Mouse (Mus musculus): ENCODE measurements around the gene Pkp2. TPM values are rescaled to one million over a fixed set of nuclear protein-coding genes. Genes with fewer than 3 reads are reported as not detected.
"Not testable (repeated sequence)": the region's sequence is repeated elsewhere in the genome, so short reads cannot be mapped to it uniquely, and the experiment has no call there.

Gene Pkp2
- 1.00 and 1.1 TPM in 2 replicates for polyA plus RNA-seq (2015; fragmentation: Nextera tagmentation; extraction: Ambion mirVana)

DNA sequence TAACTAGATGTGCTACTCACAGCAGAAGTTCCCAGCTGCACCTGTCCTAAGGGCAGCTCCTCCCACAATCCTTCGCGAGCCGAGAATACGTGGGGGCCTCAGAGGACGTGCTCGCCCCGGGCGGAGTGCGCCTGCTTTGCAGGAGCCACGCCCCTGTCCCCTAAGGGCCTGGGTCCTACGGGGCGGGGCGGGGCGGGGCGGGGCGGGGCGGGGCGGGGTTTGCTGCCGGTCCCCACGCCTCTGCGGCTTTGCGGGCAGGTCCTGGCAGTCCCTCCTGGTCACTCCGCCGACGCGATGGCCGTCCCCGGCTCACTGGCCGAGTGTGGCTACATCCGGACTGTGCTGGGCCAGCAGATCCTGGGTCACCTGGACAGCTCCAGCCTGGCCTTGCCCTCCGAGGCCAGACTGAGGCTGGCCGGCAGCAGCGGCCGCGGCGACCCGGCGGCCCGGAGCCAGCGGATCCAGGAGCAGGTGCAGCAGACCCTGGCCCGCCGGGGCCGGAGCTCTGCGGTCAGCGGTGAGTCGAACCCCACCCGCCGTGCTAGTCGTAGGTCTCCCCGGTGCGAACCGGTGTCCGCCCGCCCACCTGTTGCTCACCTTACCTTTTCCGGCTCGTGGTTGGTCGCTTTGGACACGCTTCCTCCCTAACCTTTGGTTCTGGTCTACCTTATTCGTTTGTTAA is at the start of gene Pkp2:
Gene Pkp2, plus strand, starts transcription at position 240 of the 682 bp plus-strand sequence.
- Histone ChIP-seq H3K4me1 (replicated peaks) (peaks cover 7% of the 10 kb centered on the region; the same call in 1 of the 2 replicates), H3K36me3 (no peaks in the 10 kb centered on the region), H3K27ac (no peak within 1 kb of the TSS), H3K4me2 (replicated peaks) (peak within 1 kb of the TSS; percentile 99), H3K9ac (replicated peaks) (peak within 1 kb of the TSS; percentile 69), H3K4me3 (replicated peaks) (peak within 1 kb of the TSS; percentile 74), H3K9me3 (no peaks in the 10 kb centered on the region), H3K27me3 (peaks cover 36% of the 10 kb centered on the region)
- WGBS, result under 1% methylated on average over 59 of the region's 59 CpGs
- peak; percentile 97 for ATAC-seq

DNA sequence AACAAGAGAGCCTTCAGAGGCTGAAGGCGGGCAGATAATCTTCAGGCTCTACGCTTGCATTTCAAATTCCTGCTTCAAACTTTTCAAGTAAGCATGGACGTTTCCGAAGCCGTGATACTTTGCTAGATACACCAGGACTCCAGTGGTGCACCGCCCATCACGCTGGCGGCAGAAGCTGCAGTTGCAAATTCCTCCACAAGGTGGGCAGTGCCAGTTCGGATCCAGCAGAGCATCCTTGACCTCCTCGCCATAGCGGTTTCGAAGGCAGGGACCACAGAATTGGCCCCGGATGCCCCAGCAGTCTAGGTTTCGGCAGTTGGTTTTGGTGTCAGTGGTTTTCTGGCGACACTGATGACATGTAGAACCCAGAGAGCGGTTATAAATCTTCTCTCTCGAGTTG is 15.7 kb upstream of the Pkp2 start:
- no peaks in the 10 kb centered on the region for H3K27me3 ChIP-seq
- no peaks in the 10 kb centered on the region for H3K36me3 ChIP-seq
- no peak overlapping the region for H3K9ac ChIP-seq (replicated peaks)
- H3K4me3 ChIP-seq (replicated peaks), result no peak overlapping the region
- no peaks in the 10 kb centered on the region for H3K9me3 ChIP-seq
- no peak overlapping the region for H3K4me2 ChIP-seq (replicated peaks)
- H3K27ac ChIP-seq, result no peak overlapping the region
- no peaks in the 10 kb centered on the region for H3K4me1 ChIP-seq (replicated peaks)
- 77% methylated on average over 17 of the region's 17 CpGs for WGBS
- no peak for ATAC-seq

DNA sequence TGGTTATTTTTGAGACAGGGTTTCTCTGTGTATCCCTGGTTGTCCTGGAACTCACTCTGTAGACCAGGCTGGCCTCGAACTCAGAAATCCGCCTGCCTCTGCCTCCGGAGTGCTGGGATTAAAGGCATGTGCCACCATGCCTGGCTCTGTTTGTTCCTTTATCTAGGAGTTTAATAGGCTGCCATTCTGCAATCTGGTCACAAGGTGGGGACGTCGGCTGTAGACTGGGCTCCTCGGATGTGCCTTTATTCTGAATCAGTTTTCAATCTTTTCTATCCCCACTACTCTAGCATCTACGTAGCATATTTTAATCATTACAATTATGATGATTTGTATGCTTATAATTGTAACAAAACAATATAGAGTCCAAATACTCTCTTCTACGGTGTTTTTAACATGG is 11.1 kb upstream of the Pkp2 start:
- not testable (repeated sequence) for H3K36me3 ChIP-seq; H3K27me3 ChIP-seq; H3K9ac ChIP-seq (replicated peaks); H3K9me3 ChIP-seq; H3K4me1 ChIP-seq (replicated peaks); H3K4me3 ChIP-seq (replicated peaks); ATAC-seq; H3K4me2 ChIP-seq (replicated peaks); H3K27ac ChIP-seq
- 42% methylated on average over 8 of the region's 8 CpGs for WGBS

DNA sequence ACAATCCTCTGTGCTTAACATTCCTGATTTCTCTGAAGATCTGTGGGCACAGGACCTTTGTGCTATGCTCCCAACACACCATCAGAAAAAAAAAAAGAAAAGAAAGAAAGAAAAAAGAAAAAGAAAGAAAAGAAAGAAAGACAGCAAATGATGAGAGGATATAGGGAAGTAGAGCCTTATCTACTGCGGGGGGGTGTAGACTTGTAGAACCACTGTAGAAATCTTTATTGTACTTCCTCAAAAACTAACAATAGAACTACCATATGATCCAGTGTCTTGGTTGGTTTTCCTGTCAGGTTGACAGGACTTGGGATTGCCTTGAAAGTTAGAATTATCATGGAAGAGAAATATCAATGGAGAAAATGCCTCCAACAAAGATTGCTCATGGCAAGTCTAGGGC is 8.5 kb upstream of the Pkp2 start:
- Histone ChIP-seq H3K4me2 (replicated peaks) (no peak overlapping the region), H3K9me3 (no peaks in the 10 kb centered on the region), H3K4me3 (replicated peaks) (no peak overlapping the region), H3K36me3 (no peaks in the 10 kb centered on the region), H3K9ac (replicated peaks) (no peak overlapping the region), H3K27me3 (no peaks in the 10 kb centered on the region), H3K4me1 (replicated peaks) (no peaks in the 10 kb centered on the region), H3K27ac (no peak overlapping the region)
- WGBS, result 96% methylated on average over 1 of the region's 1 CpGs
- no peak for ATAC-seq

DNA sequence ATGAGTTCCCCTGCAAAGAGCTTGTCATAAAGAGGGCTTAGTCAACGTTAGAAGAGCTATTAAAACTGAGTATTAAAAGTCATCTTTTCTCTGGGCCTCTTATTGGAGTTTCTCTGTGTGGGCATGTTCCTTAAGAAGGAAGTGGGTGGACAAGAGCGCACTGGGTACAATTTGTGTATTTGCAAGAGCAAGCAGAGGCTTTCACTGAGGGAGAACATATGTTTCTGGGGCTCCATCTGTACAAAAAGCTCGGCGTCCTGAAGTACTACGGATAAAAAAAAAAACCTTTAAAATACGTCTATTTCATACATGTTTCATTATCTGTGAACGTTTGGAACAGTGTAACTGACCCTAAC is 417 bp upstream of the Pkp2 start:
- H3K4me3 ChIP-seq (replicated peaks), result peak overlapping the region; percentile 74
- H3K36me3 ChIP-seq, result no peaks in the 10 kb centered on the region
- peaks cover 36% of the 10 kb centered on the region for H3K27me3 ChIP-seq
- H3K27ac ChIP-seq, result no peak overlapping the region
- ATAC-seq, result no peak
- H3K4me2 ChIP-seq (replicated peaks), result peak overlapping the region; percentile 99
- peaks cover 7% of the 10 kb centered on the region; the same call in 1 of the 2 replicates for H3K4me1 ChIP-seq (replicated peaks)
- no peaks in the 10 kb centered on the region for H3K9me3 ChIP-seq
- H3K9ac ChIP-seq (replicated peaks), result no peak overlapping the region
- 18% methylated on average over 7 of the region's 7 CpGs for WGBS

DNA sequence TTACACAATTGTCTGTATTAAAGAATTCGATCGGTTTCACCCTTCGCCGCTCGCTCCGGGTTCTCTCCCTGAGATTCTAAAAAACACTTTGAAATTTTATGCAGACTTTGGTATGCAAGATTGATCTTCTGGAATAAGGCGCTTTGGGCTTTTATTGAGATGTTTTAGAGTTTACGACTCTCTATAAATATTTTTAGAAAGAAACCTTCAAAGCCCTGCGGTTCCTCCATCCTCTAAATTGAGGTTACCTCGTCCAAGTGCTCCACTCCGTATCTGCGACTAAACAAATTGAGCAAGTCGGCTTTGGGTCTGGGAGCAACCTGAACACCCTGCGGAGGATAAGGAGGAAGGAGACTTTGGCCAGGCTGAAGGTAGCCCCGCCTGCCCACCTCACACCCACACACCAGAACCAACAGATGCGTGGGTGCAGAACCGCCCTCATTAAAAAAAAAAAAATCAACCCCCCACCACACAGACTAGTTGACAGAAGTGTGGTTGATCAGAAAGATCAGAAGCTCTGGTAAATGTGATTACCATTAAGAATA is 715 bp downstream of the Pkp2 start:
- peaks cover 7% of the 10 kb centered on the region; the same call in 1 of the 2 replicates for H3K4me1 ChIP-seq (replicated peaks)
- H3K4me2 ChIP-seq (replicated peaks), result peak overlapping the region; percentile 99
- peak overlapping the region; percentile 69; the same call in 1 of the 2 replicates for H3K9ac ChIP-seq (replicated peaks)
- H3K27ac ChIP-seq, result no peak overlapping the region
- H3K9me3 ChIP-seq, result no peaks in the 10 kb centered on the region
- 2% methylated on average over 17 of the region's 17 CpGs for WGBS
- ATAC-seq, result no peak
- peaks cover 36% of the 10 kb centered on the region for H3K27me3 ChIP-seq
- no peaks in the 10 kb centered on the region for H3K36me3 ChIP-seq
- H3K4me3 ChIP-seq (replicated peaks), result peak overlapping the region; percentile 74

DNA sequence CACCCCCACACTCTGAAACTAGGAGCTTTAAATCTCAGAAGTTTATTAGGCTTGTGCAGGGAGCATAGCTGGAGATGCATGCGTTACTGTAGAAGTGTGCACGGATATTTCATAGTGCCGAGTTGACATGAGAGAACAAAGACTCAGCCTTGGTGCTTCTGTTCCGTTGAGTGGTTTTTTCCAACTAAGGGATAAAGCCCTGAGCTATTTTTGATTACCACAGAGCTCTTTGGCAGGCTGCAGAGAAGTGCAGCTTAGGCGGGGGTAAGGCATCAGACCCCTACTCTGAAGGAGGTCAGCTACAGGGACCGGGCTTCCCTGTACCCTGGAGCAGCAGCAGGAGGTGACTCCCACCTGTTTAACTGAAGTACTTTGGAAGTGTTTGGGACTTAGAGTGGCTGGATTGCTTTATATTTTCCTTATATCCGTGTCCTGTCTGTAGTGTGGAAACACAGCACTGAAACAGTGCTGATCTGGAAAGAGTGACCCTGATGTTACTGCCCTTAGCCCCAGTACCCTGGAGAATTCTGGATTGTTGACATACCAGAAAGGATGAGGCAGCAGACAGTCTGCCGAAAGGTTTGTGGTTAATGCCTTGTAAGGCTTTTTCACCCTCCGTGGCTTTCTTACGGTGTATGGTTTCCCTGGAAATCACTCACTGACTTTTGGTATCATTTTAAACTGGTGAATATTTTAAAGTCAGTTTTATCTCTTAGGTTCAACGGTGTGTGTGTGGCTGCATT is 2.7 kb downstream of the Pkp2 start:
- Histone ChIP-seq H3K9ac (replicated peaks) (no peak overlapping the region), H3K27ac (no peak overlapping the region), H3K4me3 (replicated peaks) (no peak overlapping the region), H3K4me1 (replicated peaks) (peaks cover 7% of the 10 kb centered on the region; the same call in 1 of the 2 replicates), H3K9me3 (no peaks in the 10 kb centered on the region), H3K36me3 (no peaks in the 10 kb centered on the region), H3K4me2 (replicated peaks) (no peak overlapping the region), H3K27me3 (peaks cover 36% of the 10 kb centered on the region)
- 26% methylated on average over 11 of the region's 11 CpGs for WGBS
- no peak for ATAC-seq

DNA sequence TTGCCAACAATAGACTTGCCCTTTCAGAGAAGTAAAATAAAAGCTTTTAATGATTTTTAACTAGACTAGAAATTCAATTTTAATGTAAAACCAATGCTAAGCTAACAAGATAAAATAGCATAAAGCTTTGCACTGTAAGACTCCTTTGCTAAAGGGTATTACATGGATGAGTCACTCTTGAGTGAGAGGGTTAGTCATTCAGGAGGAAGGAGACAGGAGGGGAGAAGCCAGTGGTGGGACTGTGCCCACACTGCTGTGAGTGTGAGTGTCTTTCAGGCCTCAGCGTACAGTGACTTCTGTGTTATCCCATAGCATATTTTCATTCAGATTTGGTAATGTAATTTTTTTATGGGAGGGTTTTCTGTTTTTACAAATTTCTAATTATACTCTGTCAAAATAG is 3.8 kb downstream of the Pkp2 start:
- H3K36me3 ChIP-seq, result no peaks in the 10 kb centered on the region
- no peak overlapping the region for H3K27ac ChIP-seq
- peaks cover 36% of the 10 kb centered on the region for H3K27me3 ChIP-seq
- WGBS, result 92% methylated on average over 1 of the region's 1 CpGs
- H3K4me3 ChIP-seq (replicated peaks), result no peak overlapping the region
- H3K9ac ChIP-seq (replicated peaks), result no peak overlapping the region
- no peaks in the 10 kb centered on the region for H3K9me3 ChIP-seq
- no peak overlapping the region for H3K4me2 ChIP-seq (replicated peaks)
- no peak for ATAC-seq
- H3K4me1 ChIP-seq (replicated peaks), result peaks cover 7% of the 10 kb centered on the region; the same call in 1 of the 2 replicates

DNA sequence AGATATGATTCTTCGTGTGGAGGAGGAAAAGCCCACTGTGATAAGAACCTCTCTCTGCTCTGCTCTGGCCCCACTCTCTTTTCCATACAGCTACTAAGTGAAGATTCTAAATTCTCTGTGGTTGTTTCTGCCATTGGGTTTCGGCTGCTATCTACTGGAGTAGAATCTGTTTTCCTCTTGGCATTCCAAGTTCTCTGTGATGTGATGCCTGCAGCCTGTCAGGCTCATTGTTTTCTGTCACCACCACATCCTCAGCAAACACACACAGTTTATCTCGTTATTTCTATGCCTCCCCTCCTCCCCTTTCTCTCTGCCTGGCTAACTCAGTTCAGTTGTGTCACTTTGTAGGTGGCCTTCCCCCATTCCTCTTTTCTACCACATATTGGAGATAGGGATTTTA is 6.7 kb downstream of the Pkp2 start:
- H3K4me1 ChIP-seq (replicated peaks), result no peaks in the 10 kb centered on the region
- 38% methylated on average over 3 of the region's 3 CpGs for WGBS
- no peak for ATAC-seq

DNA sequence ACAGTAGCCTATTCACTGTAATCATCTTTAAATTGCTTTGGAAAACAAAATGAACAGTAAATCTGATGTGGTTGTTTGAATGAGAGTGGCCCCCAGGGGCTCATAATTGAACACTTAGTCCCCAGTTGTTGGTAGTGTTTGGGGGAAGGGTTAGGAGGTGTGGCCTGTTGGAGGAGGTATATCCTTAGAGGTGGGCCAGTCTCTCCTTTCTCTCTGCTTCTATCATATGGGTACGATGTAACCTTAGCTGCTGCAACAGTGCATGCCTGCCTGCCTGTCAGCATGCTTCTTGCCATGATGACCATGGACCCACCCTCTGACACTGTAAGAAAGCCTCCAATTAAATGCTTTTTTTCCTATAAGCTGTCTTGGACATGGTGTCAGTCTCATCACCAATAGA is 9.5 kb downstream of the Pkp2 start:
- H3K9ac ChIP-seq (replicated peaks), result no peak overlapping the region
- WGBS, result 64% methylated on average over 1 of the region's 1 CpGs
- H3K4me3 ChIP-seq (replicated peaks), result no peak overlapping the region
- ATAC-seq, result no peak
- no peaks in the 10 kb centered on the region for H3K27me3 ChIP-seq
- no peaks in the 10 kb centered on the region for H3K4me1 ChIP-seq (replicated peaks)
- no peaks in the 10 kb centered on the region for H3K36me3 ChIP-seq
- H3K4me2 ChIP-seq (replicated peaks), result no peak overlapping the region
- H3K27ac ChIP-seq, result no peak overlapping the region
- no peaks in the 10 kb centered on the region for H3K9me3 ChIP-seq

More for the DNA sequence above, 6.7 kb downstream of the Pkp2 start:
- H3K4me2 ChIP-seq (replicated peaks), result no peak overlapping the region
- H3K27ac ChIP-seq, result no peak overlapping the region
- no peak overlapping the region for H3K9ac ChIP-seq (replicated peaks)
- no peak overlapping the region for H3K4me3 ChIP-seq (replicated peaks)
- no peaks in the 10 kb centered on the region for H3K9me3 ChIP-seq
- no peaks in the 10 kb centered on the region for H3K36me3 ChIP-seq
- peaks cover 13% of the 10 kb centered on the region for H3K27me3 ChIP-seq

DNA sequence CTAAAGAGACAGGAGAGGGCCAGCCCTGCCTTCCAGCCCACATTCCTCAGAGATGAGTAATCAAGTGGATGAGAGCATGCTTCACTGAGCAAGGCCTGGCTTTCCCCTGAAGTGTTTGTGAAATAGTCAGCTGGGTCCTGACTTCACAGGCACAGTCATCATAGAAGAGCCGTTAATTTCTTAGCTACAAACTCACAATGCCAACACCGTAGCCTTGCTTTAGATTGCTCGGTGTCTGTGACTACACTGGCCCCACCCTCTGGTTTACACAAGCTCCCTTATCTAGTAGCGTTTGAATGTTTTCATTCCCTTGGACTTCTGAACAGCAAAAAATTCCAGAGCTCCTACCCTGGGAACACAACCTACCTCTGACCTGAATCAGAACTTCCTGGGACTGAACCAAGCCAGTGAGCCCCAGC is 11.4 kb downstream of the Pkp2 start:
- H3K4me1 ChIP-seq (replicated peaks), result no peaks in the 10 kb centered on the region
- H3K9ac ChIP-seq (replicated peaks), result no peak overlapping the region
- no peak overlapping the region for H3K27ac ChIP-seq
- ATAC-seq, result peak; percentile 69; the same call in 1 of the 2 replicates
- H3K4me2 ChIP-seq (replicated peaks), result no peak overlapping the region
- no peaks in the 10 kb centered on the region for H3K27me3 ChIP-seq
- H3K9me3 ChIP-seq, result no peaks in the 10 kb centered on the region
- H3K36me3 ChIP-seq, result no peaks in the 10 kb centered on the region
- no peak overlapping the region for H3K4me3 ChIP-seq (replicated peaks)
- WGBS, result 22% methylated on average over 4 of the region's 4 CpGs

DNA sequence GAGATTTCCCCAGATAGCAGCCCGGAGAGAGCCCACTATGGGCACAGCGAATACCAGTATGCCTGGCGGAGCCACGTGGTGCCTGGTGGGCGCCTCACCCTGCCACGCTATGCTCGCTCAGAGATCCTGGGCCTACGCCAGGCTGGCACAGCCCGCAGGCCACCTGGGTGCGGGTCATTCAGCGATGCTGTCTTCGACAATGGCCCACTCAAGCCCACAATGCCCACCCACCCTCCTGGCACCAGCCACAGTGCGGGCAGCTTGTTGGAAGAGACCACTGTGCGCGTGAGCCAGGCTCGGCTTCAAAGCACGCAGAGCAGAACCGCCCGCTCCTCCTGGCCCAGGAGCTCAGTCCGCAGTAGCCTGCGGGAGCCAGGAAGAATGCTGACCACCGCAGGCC is 12.7 kb downstream of the Pkp2 start:
- Histone ChIP-seq H3K9me3 (no peaks in the 10 kb centered on the region), H3K4me2 (replicated peaks) (no peak overlapping the region), H3K4me3 (replicated peaks) (no peak overlapping the region), H3K4me1 (replicated peaks) (no peaks in the 10 kb centered on the region), H3K36me3 (no peaks in the 10 kb centered on the region), H3K27me3 (no peaks in the 10 kb centered on the region), H3K9ac (replicated peaks) (no peak overlapping the region), H3K27ac (no peak overlapping the region)
- ATAC-seq, result no peak
- WGBS, result 90% methylated on average over 22 of the region's 22 CpGs

Measured in midbrain, embryonic 13.5 days (tissue).